Mouse (Mus musculus): ENCODE data around the gene Psors1c2.

DNA sequence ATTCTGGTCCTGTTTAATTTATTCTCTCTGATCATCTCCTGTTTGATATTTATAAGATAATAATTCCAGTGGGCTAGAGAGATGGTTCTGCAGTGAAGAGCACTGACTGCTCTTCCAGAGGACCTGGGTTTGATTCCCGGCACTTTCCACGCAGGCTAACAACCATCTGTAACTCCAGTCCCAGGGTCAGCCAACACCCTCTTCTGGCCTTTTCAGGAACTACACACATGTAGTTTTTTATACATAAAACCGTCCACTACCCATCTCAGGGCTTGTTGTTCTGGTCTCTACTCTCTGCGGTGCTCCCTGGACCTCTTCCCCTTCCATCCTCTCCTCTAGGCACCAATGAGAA lies 17.1 kb downstream of the Psors1c2 start:
- TF ChIP-seq POLR2A (IDR thresholded peaks at IDR 0.05; ENCODE audit: low read depth, low read length) (no peak), CTCF (IDR thresholded peaks at IDR 0.05; ENCODE audit: extremely low read depth, insufficient read length, insufficient replicate concordance, low read depth, low read length) (no peak)
